Mouse (Mus musculus) hindlimb bud, embryonic 11.5 days (tissue): ENCODE results near the gene Fbxw18.
"Not testable (repeated sequence)": the region's sequence is repeated elsewhere in the genome, so short reads cannot be mapped to it uniquely, and the experiment has no call there.

Experiments used
- DNase-seq: peaks from one replicate; pipeline ENCODE4 v3.0.0-alpha.2; 2012; ENCODE audit warnings: low read depth, low spot score; ENCODE audit errors: extremely low spot score

Fbxw18 gene

GRCm38 (mm10) chr9:109702600-109702999, at the start of gene Fbxw18:
Gene Fbxw18 (minus strand): TSS chr9:109702700.
- not testable (repeated sequence) for DNase-seq

- not testable (repeated sequence) for DNase-seq
Measured at GRCm38 (mm10) chr9:109745989-109746388, 43.5 kb upstream of the Fbxw18 start, which contains the start of gene Fbxw26. Gene Fbxw26 (minus strand): TSS chr9:109746089.

- no peak for DNase-seq
Measured at GRCm38 (mm10) chr9:109685299-109685698, 17.2 kb downstream of the Fbxw18 start.

GRCm38 (mm10) chr9:109664552-109664951, 37.9 kb downstream of the Fbxw18 start, which contains the start of gene Fbxw25:
Gene Fbxw25 (minus strand): TSS chr9:109664652.
- not testable (repeated sequence) for DNase-seq
